Comparison of ENCODE assay signal across 9 mouse cellular contexts in genomic region chr4:117908834-117909453, GRCm38 (mm10). TPM values are rescaled to one million over a fixed set of nuclear protein-coding genes. Genes with fewer than 3 reads are reported as not detected.
A peak's percentile ranks its signal among the peaks of the same experiment; 100 is the strongest.
DNase-seq lines count a peak whose midpoint lies in the region; ATAC-seq and TF ChIP-seq lines count a peak whose summit lies in the region.
"Had no signal": no experiment of that assay in that cellular context is flagged by ENCODE, and none has a peak within 500 bp of the region (broad histone marks: within the 10 kb centered on the region; RNA-seq: fewer than 3 reads in every experiment).

No protein-coding gene starts in this region.

- DNase-seq in layer of hippocampus, adult 2 months (ENCODE audit: low spot score in 2 of 2), result no peak
- DNase-seq in layer of hippocampus, adult 8-10 months (ENCODE audit: low spot score in 2 of 2), result no peak
- DNase-seq in left cerebral cortex, postnatal 4 days, result peak; percentile 34
- DNase-seq in retina, postnatal 1 day, result peak; percentile 43
- DNase-seq in ovary, postnatal 36 days (ENCODE audit: low spot score), result no peak
- DNase-seq: kidney, adult 8-10 months; lung, embryonic 14.5 days had no signal

- H3K36me3 ChIP-seq in forebrain, embryonic 13.5 days (ENCODE audit: poor library complexity, severe bottlenecking), result peaks cover 45% of the 10 kb centered on the region
- H3K36me3 ChIP-seq in kidney, embryonic 14.5 days (ENCODE audit: control insufficient read depth, insufficient read depth, low read length), result peaks cover 51% of the 10 kb centered on the region

- H3K9me3 ChIP-seq in forebrain, embryonic 13.5 days (replicated peaks), result no peaks in the 10 kb centered on the region
- no peaks in the 10 kb centered on the region for H3K9me3 ChIP-seq in kidney, embryonic 14.5 days (ENCODE audit: control insufficient read depth, low read length)

- H3K9ac ChIP-seq in forebrain, embryonic 13.5 days, result peak overlapping the region; percentile 48
- no peak overlapping the region for H3K9ac ChIP-seq in kidney, embryonic 14.5 days (ENCODE audit: low read depth, low read length)
- H3K9ac ChIP-seq: lung, embryonic 14.5 days had no signal

- no peak for TF ChIP-seq CTCF in layer of hippocampus, adult 2 months (conservative IDR thresholded peaks at IDR 0.05)

- H3K27ac ChIP-seq in layer of hippocampus, adult 2 months, result peak overlapping the region; percentile 87
- H3K27ac ChIP-seq in forebrain, embryonic 13.5 days, result peak overlapping the region; percentile 83
- no peak overlapping the region for H3K27ac ChIP-seq in kidney, embryonic 14.5 days (ENCODE audit: low read depth, low read length)

- peaks cover 63% of the 10 kb centered on the region for H3K4me1 ChIP-seq in forebrain, embryonic 13.5 days
- H3K4me1 ChIP-seq in kidney, embryonic 14.5 days (ENCODE audit: control insufficient read depth, insufficient read depth, low read length), result peaks cover 22% of the 10 kb centered on the region

- 52% methylated on average over 8 of the region's 8 CpGs for WGBS in forebrain, embryonic 13.5 days
- 68% methylated on average over 8 of the region's 8 CpGs for WGBS in kidney, embryonic 14.5 days

- peak overlapping the region; percentile 56 for H3K4me2 ChIP-seq in forebrain, embryonic 13.5 days
- no peak overlapping the region for H3K4me2 ChIP-seq in kidney, embryonic 14.5 days (replicated peaks; ENCODE audit: low read depth, low read length)
- H3K4me2 ChIP-seq: lung, embryonic 14.5 days had no signal

- no peaks in the 10 kb centered on the region for H3K27me3 ChIP-seq in forebrain, embryonic 13.5 days
- H3K27me3 ChIP-seq in kidney, embryonic 14.5 days (ENCODE audit: control insufficient read depth, insufficient read depth, low read length), result no peaks in the 10 kb centered on the region

- peak; percentile 88 for ATAC-seq in forebrain, embryonic 13.5 days
- no peak for ATAC-seq in kidney, embryonic 14.5 days (ENCODE audit: low FRiP score, low TSS enrichment)

- H3K4me3 ChIP-seq in layer of hippocampus, adult 2 months, result peak overlapping the region; percentile 44
- peak overlapping the region; percentile 26 for H3K4me3 ChIP-seq in forebrain, embryonic 13.5 days
- H3K4me3 ChIP-seq in kidney, embryonic 14.5 days (ENCODE audit: low read length), result no peak overlapping the region

- intact Hi-C loops in left cerebral cortex, postnatal 4 days (cut with DNase I), result no loop called here

RNA-seq across cellular contexts. Expression of gene Ipo13, which starts 5.9 kb away (rescaled TPM):
- total RNA-seq in layer of hippocampus, adult 2 months (2021), result 100 to 1,000 TPM; 133 to 138 TPM
- total RNA-seq in layer of hippocampus, adult 8-10 months (2022), result 100 to 1,000 TPM; 127 to 140 (median 130) TPM
- polyA plus RNA-seq in forebrain, embryonic 13.5 days (2015; fragmentation: Nextera tagmentation; extraction: Ambion mirVana), result 60.5 and 70.6 TPM in 2 replicates
- total RNA-seq in left cerebral cortex, postnatal 4 days (2021), result 100 to 1,000 TPM; 112 to 114 TPM
- polyA plus RNA-seq in kidney, embryonic 14.5 days (2014; fragmentation: Nextera tagmentation; extraction: Ambion mirVana), result 29.0 and 40.1 TPM in 2 replicates

RNA-seq across cellular contexts. Expression of gene Dph2, which starts 17.1 kb away (rescaled TPM):
- total RNA-seq in layer of hippocampus, adult 2 months (2021), result 10 to 100 TPM; 10.1 to 12.1 TPM
- total RNA-seq in layer of hippocampus, adult 8-10 months (2022), result 10 to 100 TPM in 3 of 4 experiments, 1 to 10 TPM in 1; 9.0 to 11.5 (median 11.0) TPM
- 27.3 and 28.5 TPM in 2 replicates for polyA plus RNA-seq in forebrain, embryonic 13.5 days (2015; fragmentation: Nextera tagmentation; extraction: Ambion mirVana)
- 10 to 100 TPM; 12.9 to 15.1 TPM for total RNA-seq in left cerebral cortex, postnatal 4 days (2021)
- polyA plus RNA-seq in kidney, embryonic 14.5 days (2014; fragmentation: Nextera tagmentation; extraction: Ambion mirVana), result 19.1 and 22.0 TPM in 2 replicates

RNA-seq across cellular contexts. Expression of gene Artn, which starts 20.6 kb away (rescaled TPM):
- 1 to 10 TPM; 1.8 to 1.9 TPM for total RNA-seq in layer of hippocampus, adult 2 months (2021)
- total RNA-seq in layer of hippocampus, adult 8-10 months (2022), result 1 to 10 TPM; 1.5 to 2.2 (median 1.9) TPM
- 0.21 and 0.31 TPM in 2 replicates for polyA plus RNA-seq in forebrain, embryonic 13.5 days (2015; fragmentation: Nextera tagmentation; extraction: Ambion mirVana)
- total RNA-seq in left cerebral cortex, postnatal 4 days (2021), result 1 to 10 TPM; 2.5 to 3.3 TPM
- 2.7 and 3.0 TPM in 2 replicates for polyA plus RNA-seq in kidney, embryonic 14.5 days (2014; fragmentation: Nextera tagmentation; extraction: Ambion mirVana)

RNA-seq across cellular contexts. Expression of gene Atp6v0b, which starts 21.8 kb away (rescaled TPM):
- 100 to 1,000 TPM; 411 to 424 TPM for total RNA-seq in layer of hippocampus, adult 2 months (2021)
- 100 to 1,000 TPM; 406 to 438 (median 423) TPM for total RNA-seq in layer of hippocampus, adult 8-10 months (2022)
- polyA plus RNA-seq in forebrain, embryonic 13.5 days (2015; fragmentation: Nextera tagmentation; extraction: Ambion mirVana), result 333 and 349 TPM in 2 replicates
- 100 to 1,000 TPM; 306 to 331 TPM for total RNA-seq in left cerebral cortex, postnatal 4 days (2021)
- polyA plus RNA-seq in kidney, embryonic 14.5 days (2014; fragmentation: Nextera tagmentation; extraction: Ambion mirVana), result 182 and 213 TPM in 2 replicates

RNA-seq across cellular contexts. Expression of gene B4galt2, which starts 25.7 kb away (rescaled TPM):
- 10 to 100 TPM; 58.6 to 61.3 TPM for total RNA-seq in layer of hippocampus, adult 2 months (2021)
- 10 to 100 TPM; 59.6 to 64.5 (median 63.4) TPM for total RNA-seq in layer of hippocampus, adult 8-10 months (2022)
- polyA plus RNA-seq in forebrain, embryonic 13.5 days (2015; fragmentation: Nextera tagmentation; extraction: Ambion mirVana), result 28.7 and 32.0 TPM in 2 replicates
- total RNA-seq in left cerebral cortex, postnatal 4 days (2021), result 100 to 1,000 TPM; 168 to 172 TPM
- polyA plus RNA-seq in kidney, embryonic 14.5 days (2014; fragmentation: Nextera tagmentation; extraction: Ambion mirVana), result 30.9 and 31.5 TPM in 2 replicates

Comparison
In these comparisons a context has a peak if more than half of its experiments do, and no peak if none do; other contexts are left out.
1. DNase-seq: peak in left cerebral cortex, postnatal 4 days (single experiment) and retina, postnatal 1 day (single experiment); none in layer of hippocampus, adult 2 months (0 of 2), layer of hippocampus, adult 8-10 months (0 of 2) and ovary, postnatal 36 days (single experiment).